Mouse (Mus musculus) CD4-positive, CD25-positive, alpha-beta regulatory T cell, adult 9 weeks (primary cell): Measurements from ENCODE around the gene Tmigd3. TPM values are rescaled to one million over a fixed set of nuclear protein-coding genes. Genes with fewer than 3 reads are reported as not detected.

Source experiments
- polyA plus RNA-seq: library from polyadenylated mRNA; unstranded; fragments of 100-300 nt; shearing (Covaris generic); gene quantifications from one replicate; pipeline ENCODE4 v1.2.1, GENCODE M21; 2017

Gene Tmigd3
- not detected for polyA plus RNA-seq

DNA sequence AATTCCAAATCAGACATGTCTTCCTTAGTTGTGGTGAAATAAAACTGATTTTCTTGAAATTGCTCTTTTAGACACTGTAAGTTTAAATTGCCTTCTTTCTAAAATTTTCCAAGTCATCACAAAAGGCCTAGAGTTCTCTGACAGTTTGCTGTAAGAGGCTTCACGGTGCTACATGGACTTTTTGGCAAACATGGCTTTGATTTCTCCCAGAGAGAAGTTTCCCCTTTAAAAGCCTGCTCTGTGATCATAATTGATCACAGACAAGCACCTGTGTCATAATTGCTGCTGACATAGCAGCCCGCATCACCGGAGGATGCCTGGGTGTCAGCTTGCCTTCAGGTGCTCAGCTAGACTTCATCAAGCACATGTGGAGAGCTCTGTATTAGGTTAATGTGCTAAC lies at the start of gene Tmigd3, which contains the start of gene Adora3:
Gene Tmigd3, plus strand, starts transcription at position 346 of the 400 bp plus-strand sequence.
Gene Adora3, plus strand, starts transcription at position 301 of the 400 bp plus-strand sequence.

DNA sequence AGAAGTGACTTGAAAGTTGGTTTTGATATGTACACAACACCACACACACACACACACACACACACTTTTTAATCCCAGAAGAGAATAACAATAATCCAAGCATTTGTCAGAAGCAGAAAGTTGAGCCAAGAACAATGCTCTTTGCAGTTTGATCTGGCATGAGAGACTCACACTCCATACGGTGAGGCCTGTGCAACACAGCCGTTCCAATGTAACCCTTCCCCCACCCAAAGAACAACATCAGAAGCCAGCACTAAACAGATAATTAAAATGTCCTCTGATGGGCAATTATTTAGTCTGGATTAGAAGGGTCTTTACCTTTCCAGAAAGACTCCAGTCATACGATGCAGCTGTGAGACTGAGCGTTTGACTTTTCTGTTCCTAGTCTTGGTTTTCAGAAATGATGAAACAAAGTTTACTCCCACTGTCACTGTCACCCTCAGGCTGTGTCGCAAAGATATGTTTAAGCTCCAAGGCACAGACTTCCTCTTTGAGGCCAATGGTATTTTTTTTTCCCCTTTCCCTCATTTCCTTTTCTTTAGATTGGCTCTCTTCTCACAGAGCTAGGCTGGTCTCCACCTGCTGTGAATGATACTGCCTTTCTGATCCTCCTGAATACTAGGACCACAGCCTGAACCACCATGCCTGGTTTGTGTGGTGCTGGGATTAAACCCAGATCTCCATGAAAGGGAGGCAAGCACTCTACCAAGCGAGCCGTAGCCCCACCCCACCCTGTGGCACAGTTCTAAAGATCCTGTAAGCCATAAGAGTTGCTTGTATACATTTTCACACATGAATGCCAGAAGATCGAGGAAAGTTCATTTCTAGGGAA lies 61.8 kb downstream of the Tmigd3 start, which contains the start of gene I830077J02Rik:
Gene I830077J02Rik, minus strand, starts transcription at position 425 of the 832 bp plus-strand sequence.

DNA sequence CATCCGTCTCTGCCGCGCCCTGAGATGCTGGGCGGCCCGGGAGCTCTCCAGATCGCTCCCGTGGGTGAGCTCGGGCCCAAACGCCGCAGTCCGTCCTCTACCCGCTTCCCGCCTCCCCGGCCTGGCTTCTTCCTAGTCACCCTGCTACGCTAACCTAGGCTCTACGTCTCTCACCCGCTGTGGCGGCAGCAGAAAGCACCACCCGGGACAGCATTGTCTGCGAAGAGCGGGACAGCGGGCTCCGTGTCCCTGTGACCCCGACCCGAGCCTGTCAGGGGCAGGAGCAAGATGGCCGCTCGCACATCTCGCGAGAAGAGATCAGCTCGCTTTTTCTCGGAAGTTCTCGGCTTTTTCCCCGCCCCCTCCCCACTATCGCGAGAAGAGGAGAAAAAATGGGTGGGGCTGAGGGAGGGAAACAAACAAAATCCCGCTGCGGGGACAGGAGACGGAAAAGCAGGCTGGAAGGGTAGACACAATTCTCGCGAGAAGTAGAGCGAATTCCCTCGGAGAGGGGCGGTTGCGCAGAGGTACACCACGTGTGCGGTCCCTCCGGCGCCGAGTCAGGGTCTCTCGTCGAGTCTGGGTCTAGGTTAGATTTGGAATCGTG lies 88.4 kb downstream of the Tmigd3 start, which contains the start of gene Wdr77:
Gene Wdr77, plus strand, starts transcription at position 396 of the 607 bp plus-strand sequence.

DNA sequence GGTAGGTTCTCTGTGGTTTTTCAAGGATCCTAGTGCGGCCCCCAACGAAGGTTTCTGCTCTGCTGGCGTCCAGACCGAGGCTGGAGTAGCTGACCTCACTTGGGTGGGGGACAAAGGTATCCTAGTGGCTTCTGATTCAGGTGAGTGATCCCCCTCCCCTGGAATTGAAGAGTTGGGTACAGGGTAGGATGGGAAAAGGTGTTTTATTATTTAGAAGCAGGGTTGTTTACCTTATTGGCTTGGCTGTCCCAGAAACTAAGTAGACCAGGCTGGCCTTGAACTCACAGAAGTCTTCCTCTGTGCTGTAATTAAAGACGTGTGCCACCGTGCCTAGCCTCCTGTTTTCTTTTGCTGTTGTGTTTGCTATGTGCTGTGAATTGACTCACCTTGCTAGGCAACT lies 89.3 kb downstream of the Tmigd3 start, which contains the start of gene Atp5f1:
Gene Atp5f1, minus strand, starts transcription at position 101 of the 400 bp plus-strand sequence.

DNA sequence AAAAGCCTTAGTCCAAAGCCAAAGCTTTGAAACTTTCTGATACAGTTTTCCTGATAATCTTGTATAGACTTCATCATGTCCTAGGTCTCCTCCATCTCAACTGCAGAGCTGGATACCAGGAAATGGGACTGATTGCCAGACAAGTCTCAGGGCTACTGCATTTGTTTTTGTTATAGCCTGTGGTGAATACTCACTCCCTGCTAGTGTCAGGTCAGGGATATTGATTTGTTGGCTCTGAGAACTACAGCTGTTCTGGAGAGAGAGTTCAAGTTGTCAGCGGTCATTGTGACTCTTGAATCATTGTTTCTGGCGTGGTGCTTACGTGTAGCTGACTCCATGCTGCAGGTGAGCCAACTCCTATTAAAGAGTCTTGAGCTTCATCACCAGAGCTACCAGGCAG lies 102.7 kb downstream of the Tmigd3 start, which contains the start of gene Ovgp1:
Gene Ovgp1, plus strand, starts transcription at position 301 of the 400 bp plus-strand sequence.

Other genes with a start within 250 kb of the Tmigd3 start
- gene Ddx20, start 183.3 kb upstream of the Tmigd3 start, polyA plus RNA-seq: 7.7 TPM
- gene Inka2, start 166.3 kb upstream of the Tmigd3 start, polyA plus RNA-seq: 3.3 TPM
- gene Rap1a, start 69.6 kb upstream of the Tmigd3 start, polyA plus RNA-seq: 293 TPM
- 0.42 TPM for gene Adora3, start within 50 bp of the Tmigd3 start, polyA plus RNA-seq
- 0.43 TPM for gene I830077J02Rik, start 61.8 kb downstream of the Tmigd3 start, polyA plus RNA-seq
- gene Wdr77, start 88.5 kb downstream of the Tmigd3 start, polyA plus RNA-seq: 104 TPM
- 413 TPM for gene Atp5f1, start 89.2 kb downstream of the Tmigd3 start, polyA plus RNA-seq
- gene Ovgp1, start 102.8 kb downstream of the Tmigd3 start, polyA plus RNA-seq: 8.0 TPM
- 2.2 TPM for gene Pifo, start 143.7 kb downstream of the Tmigd3 start, polyA plus RNA-seq
- 11.1 TPM for gene Chil5, start 161.9 kb downstream of the Tmigd3 start, polyA plus RNA-seq
- not detected for gene Chia1, start 242.3 kb downstream of the Tmigd3 start, polyA plus RNA-seq